Mouse (Mus musculus) hindbrain, embryonic 14.5 days (tissue): ENCODE measurements around the gene Ccr8. TPM values are rescaled to one million over a fixed set of nuclear protein-coding genes. Genes with fewer than 3 reads are reported as not detected.
"Not testable (repeated sequence)": the region's sequence is repeated elsewhere in the genome, so short reads cannot be mapped to it uniquely, and the experiment has no call there.

Experiments
- ATAC-seq: fragments of 200-750 bp; cut with Nextera tagmentation; 2 replicates; pipeline ENCODE4 v1.8.0; 2017; ENCODE audit warnings: moderate number of reproducible peaks, mild to moderate bottlenecking, moderate TSS enrichment, moderate library complexity; ENCODE audit not compliant: low FRiP score
- DNase-seq: peaks from one replicate; pipeline ENCODE4 v3.0.0-alpha.2; 2015; ENCODE audit warnings: low spot score
- H3K27ac ChIP-seq: fragments of 300-500 bp; sonication (generic); 2 replicates; pipeline ENCODE4 v1.5.1; 2014; ENCODE audit warnings: mild to moderate bottlenecking, moderate library complexity
- H3K27me3 ChIP-seq: fragments of 300-500 bp; sonication (generic); 2 replicates; pipeline ENCODE4 v1.6.1; 2014; ENCODE audit warnings: mild to moderate bottlenecking, low read length, mixed read lengths; ENCODE audit not compliant: control insufficient read depth, insufficient read depth
- H3K36me3 ChIP-seq: fragments of 300-500 bp; sonication (generic); replicated peaks from 2 replicates; pipeline ENCODE4 v1.6.1; 2014; ENCODE audit not compliant: control insufficient read depth, insufficient read depth
- H3K4me1 ChIP-seq: fragments of 300-500 bp; sonication (generic); replicated peaks from 2 replicates; pipeline ENCODE4 v1.6.1; 2014; ENCODE audit warnings: antibody characterized with exemption, low read length, mixed read lengths; ENCODE audit not compliant: control insufficient read depth, insufficient read depth
- H3K4me2 ChIP-seq: fragments of 300-500 bp; sonication (generic); replicated peaks from 2 replicates; pipeline ENCODE4 v1.6.1; 2014; ENCODE audit warnings: mild to moderate bottlenecking, moderate library complexity
- H3K4me3 ChIP-seq: fragments of 300-500 bp; sonication (generic); replicated peaks from 2 replicates; pipeline ENCODE4 v1.5.1; 2014; ENCODE audit warnings: mild to moderate bottlenecking, low read length
- H3K9ac ChIP-seq: fragments of 300-500 bp; sonication (generic); 2 replicates; pipeline ENCODE4 v1.6.1; 2014
- H3K9me3 ChIP-seq: fragments of 300-500 bp; sonication (generic); 2 replicates; pipeline ENCODE4 v1.6.1; 2016; ENCODE audit warnings: low read length; ENCODE audit not compliant: control insufficient read depth
- WGBS: fragments of 180-500 bp; shearing (Covaris S2); extraction: QIAGEN DNeasy Blood & Tissue Kit; methylation state at CpG from one replicate; pipeline ENCODE4 v1.1.7; 2014; 5-methylcytosine and 5-hydroxymethylcytosine counted together
- polyA plus RNA-seq: library from polyadenylated mRNA; unstranded; fragments of >200 nt; fragmentation: Nextera tagmentation; extraction: Ambion mirVana; gene quantifications from 2 replicates; pipeline ENCODE4 v1.2.1, GENCODE M21; 2014

Gene Ccr8
- polyA plus RNA-seq, 1 experiment from 2014 or later = not detected

- DNase-seq, H3K4me1 ChIP-seq, ATAC-seq, H3K4me3 ChIP-seq, H3K9me3 ChIP-seq, H3K27me3 ChIP-seq, H3K4me2 ChIP-seq, H3K27ac ChIP-seq, H3K9ac ChIP-seq, H3K36me3 ChIP-seq: not testable (repeated sequence)
- 95% methylated on average over 12 of the region's 12 CpGs for WGBS
These were observed 17.0 kb downstream of the Ccr8 start for GRCm38 (mm10) chr9:120108953-120109352.

- Histone ChIP-seq H3K4me2 (peak within 1 kb of the TSS; percentile 70), H3K9me3 (no peaks in the 10 kb centered on the region), H3K27ac (peak within 1 kb of the TSS; percentile 94), H3K27me3 (no peaks in the 10 kb centered on the region), H3K4me1 (peaks cover 7% of the 10 kb centered on the region; the same call in 1 of the 2 replicates), H3K9ac (peak within 1 kb of the TSS; percentile 92), H3K36me3 (no peaks in the 10 kb centered on the region), H3K4me3 (peak within 1 kb of the TSS; percentile 83)
- ATAC-seq (peak; percentile 98), DNase-seq (peak; percentile 96)
- 1% methylated on average over 62 of the region's 62 CpGs for WGBS
These were observed 18.5 kb downstream of the Ccr8 start, which contains the start of gene Slc25a38 for GRCm38 (mm10) chr9:120110211-120111018. Slc25a38 (plus strand) TSS chr9:120110374.

GRCm38 (mm10) chr9:120111156-120111945 lies 19.4 kb downstream of the Ccr8 start:
- ATAC-seq = no peak
- H3K36me3 ChIP-seq = peaks cover 2% of the 10 kb centered on the region; the same call in 1 of the 2 replicates
- H3K9ac ChIP-seq = peak overlapping the region; percentile 92
- peaks cover 7% of the 10 kb centered on the region; the same call in 1 of the 2 replicates for H3K4me1 ChIP-seq
- WGBS = 81% methylated on average over 15 of the region's 15 CpGs
- no peaks in the 10 kb centered on the region for H3K27me3 ChIP-seq
- DNase-seq = no peak
- no peaks in the 10 kb centered on the region for H3K9me3 ChIP-seq
- peak overlapping the region; percentile 83 for H3K4me3 ChIP-seq
- H3K27ac ChIP-seq = peak overlapping the region; percentile 94
- peak overlapping the region; percentile 70 for H3K4me2 ChIP-seq

GRCm38 (mm10) chr9:120112472-120112871 lies 20.6 kb downstream of the Ccr8 start:
- no peak for ATAC-seq
- Histone ChIP-seq H3K4me3 (no peak overlapping the region), H3K4me2 (no peak overlapping the region), H3K36me3 (peaks cover 12% of the 10 kb centered on the region), H3K9me3 (no peaks in the 10 kb centered on the region), H3K27ac (no peak overlapping the region), H3K4me1 (peaks cover 7% of the 10 kb centered on the region; the same call in 1 of the 2 replicates), H3K9ac (no peak overlapping the region), H3K27me3 (no peaks in the 10 kb centered on the region)
- WGBS = 92% methylated on average over 6 of the region's 6 CpGs
- DNase-seq = no peak

- Histone ChIP-seq H3K4me2 (no peak overlapping the region), H3K4me3 (no peak overlapping the region), H3K36me3 (peaks cover 22% of the 10 kb centered on the region), H3K4me1 (peaks cover 7% of the 10 kb centered on the region; the same call in 1 of the 2 replicates), H3K9ac (no peak overlapping the region), H3K27ac (no peak overlapping the region), H3K27me3 (no peaks in the 10 kb centered on the region), H3K9me3 (no peaks in the 10 kb centered on the region)
- no peak for ATAC-seq
- 94% methylated on average over 6 of the region's 7 CpGs for WGBS
- DNase-seq = no peak
These were observed 21.5 kb downstream of the Ccr8 start for GRCm38 (mm10) chr9:120113456-120113855.

- H3K9me3 ChIP-seq = no peaks in the 10 kb centered on the region
- 90% methylated on average over 17 of the region's 17 CpGs for WGBS
- no peak overlapping the region for H3K27ac ChIP-seq
These were observed 22.3 kb downstream of the Ccr8 start for GRCm38 (mm10) chr9:120114051-120114788.

GRCm38 (mm10) chr9:120114789-120115151 lies 22.9 kb downstream of the Ccr8 start:
- 98% methylated on average over 2 of the region's 2 CpGs for WGBS
- H3K9ac ChIP-seq = no peak overlapping the region

More at GRCm38 (mm10) chr9:120114051-120114788, 22.3 kb downstream of the Ccr8 start:
- Histone ChIP-seq H3K27me3 (no peaks in the 10 kb centered on the region), H3K9ac (no peak overlapping the region), H3K4me3 (no peak overlapping the region), H3K36me3 (peaks cover 27% of the 10 kb centered on the region), H3K4me1 (peaks cover 7% of the 10 kb centered on the region; the same call in 1 of the 2 replicates), H3K4me2 (no peak overlapping the region)
- ATAC-seq (no peak), DNase-seq (no peak)

GRCm38 (mm10) chr9:120115580-120115979 lies 23.7 kb downstream of the Ccr8 start:
- DNase-seq (no peak), ATAC-seq (no peak)
- no peak overlapping the region for H3K4me3 ChIP-seq
- H3K9me3 ChIP-seq = no peaks in the 10 kb centered on the region
- H3K27ac ChIP-seq = no peak overlapping the region
- H3K36me3 ChIP-seq = peaks cover 40% of the 10 kb centered on the region
- 84% methylated on average over 5 of the region's 5 CpGs for WGBS
- peaks cover 7% of the 10 kb centered on the region; the same call in 1 of the 2 replicates for H3K4me1 ChIP-seq
- no peaks in the 10 kb centered on the region for H3K27me3 ChIP-seq
- no peak overlapping the region for H3K9ac ChIP-seq
- H3K4me2 ChIP-seq = no peak overlapping the region

More at GRCm38 (mm10) chr9:120114789-120115151, 22.9 kb downstream of the Ccr8 start:
- Histone ChIP-seq H3K9me3 (no peaks in the 10 kb centered on the region), H3K36me3 (peaks cover 32% of the 10 kb centered on the region), H3K4me3 (no peak overlapping the region), H3K4me2 (no peak overlapping the region), H3K4me1 (peaks cover 7% of the 10 kb centered on the region; the same call in 1 of the 2 replicates), H3K27ac (no peak overlapping the region), H3K27me3 (no peaks in the 10 kb centered on the region)
- DNase-seq (no peak), ATAC-seq (no peak)
